Mouse (Mus musculus) kidney, postnatal 0 days (tissue): ENCODE data around the gene Cdkn1c. TPM values are rescaled to one million over a fixed set of nuclear protein-coding genes. Genes with fewer than 3 reads are reported as not detected.

Source experiments
- ATAC-seq: fragments of 200-750 bp; cut with Nextera tagmentation; replicated peaks from 2 replicates; pipeline ENCODE4 v1.8.0; 2017; ENCODE audit warnings: low read depth, moderate number of reproducible peaks, moderate TSS enrichment, moderate library complexity; ENCODE audit not compliant: low FRiP score
- DNase-seq: peaks from one replicate; pipeline ENCODE4 v3.0.0-alpha.2; 2016; ENCODE audit warnings: low spot score
- H3K27ac ChIP-seq: fragments of 300-500 bp; sonication (generic); 2 replicates; pipeline ENCODE4 v1.5.1; 2014; ENCODE audit warnings: mild to moderate bottlenecking
- H3K27me3 ChIP-seq: fragments of 300-500 bp; sonication (generic); 2 replicates; pipeline ENCODE4 v1.6.1; 2014; ENCODE audit warnings: low read length, mixed read lengths; ENCODE audit not compliant: insufficient read depth
- H3K36me3 ChIP-seq: fragments of 300-500 bp; sonication (generic); 2 replicates; pipeline ENCODE4 v1.6.1; 2014; ENCODE audit warnings: low read length, mixed read lengths; ENCODE audit not compliant: insufficient read depth
- H3K4me1 ChIP-seq: fragments of 300-500 bp; sonication (generic); replicated peaks from 2 replicates; pipeline ENCODE4 v1.6.1; 2014; ENCODE audit warnings: antibody characterized with exemption, low read length, mixed read lengths; ENCODE audit not compliant: insufficient read depth
- H3K4me2 ChIP-seq: fragments of 300-500 bp; sonication (generic); 2 replicates; pipeline ENCODE4 v1.6.1; 2014; ENCODE audit warnings: mild to moderate bottlenecking, low read length, moderate library complexity, mixed read lengths
- H3K4me3 ChIP-seq: fragments of 300-500 bp; sonication (generic); replicated peaks from 2 replicates; pipeline ENCODE4 v1.5.1; 2014; ENCODE audit warnings: low read depth, low read length
- H3K9ac ChIP-seq: fragments of 300-500 bp; sonication (generic); 2 replicates; pipeline ENCODE4 v1.6.1; 2014; ENCODE audit warnings: low read depth, low read length
- H3K9me3 ChIP-seq: fragments of 300-500 bp; sonication (generic); replicated peaks from 2 replicates; pipeline ENCODE4 v1.6.1; 2016; ENCODE audit warnings: low read length, inconsistent platforms, mixed read lengths
- CTCF ChIP-seq: IDR thresholded peaks from 2 replicates; pipeline ENCODE4 v1.5.1; 2016; ENCODE audit warnings: antibody characterized with exemption, low read depth, mild to moderate bottlenecking, moderate library complexity
- WGBS: fragments of 180-500 bp; shearing (Covaris S2); extraction: QIAGEN DNeasy Blood & Tissue Kit; methylation state at CpG from one replicate; pipeline ENCODE4 v1.1.7; 2014; 5-methylcytosine and 5-hydroxymethylcytosine counted together
- polyA plus RNA-seq: library from polyadenylated mRNA; unstranded; fragments of >200 nt; fragmentation: Nextera tagmentation; extraction: Ambion mirVana; gene quantifications from 2 replicates; pipeline ENCODE4 v1.2.1, GENCODE M21; 2015

Cdkn1c gene
- polyA plus RNA-seq, 1 experiment from 2014 or later: 594 TPM

DNA sequence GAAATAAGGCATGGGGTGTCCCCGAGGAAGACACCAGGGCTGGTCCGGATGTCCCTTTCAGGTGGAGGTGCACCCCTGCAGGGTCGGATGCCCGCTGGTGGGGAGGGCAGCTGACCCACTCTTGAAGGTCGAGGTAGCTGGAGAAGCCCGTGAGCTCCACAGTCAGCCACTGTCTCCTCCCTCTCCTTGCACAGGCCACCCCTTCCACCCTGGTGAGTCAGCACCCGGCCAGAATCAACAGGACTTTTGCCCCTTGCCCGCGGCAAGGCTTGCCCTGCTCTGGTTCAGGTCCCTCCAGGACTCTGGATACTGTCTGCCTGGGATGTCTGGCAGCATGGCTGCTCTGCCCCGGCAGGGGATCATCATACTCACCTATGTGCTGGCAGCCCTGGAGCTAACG, 15.0 kb upstream of the Cdkn1c start:
- Histone ChIP-seq H3K27me3 (no peaks in the 10 kb centered on the region), H3K4me1 (no peaks in the 10 kb centered on the region), H3K9me3 (no peaks in the 10 kb centered on the region), H3K9ac (no peak overlapping the region), H3K4me2 (no peak overlapping the region), H3K4me3 (no peak overlapping the region), H3K36me3 (no peaks in the 10 kb centered on the region), H3K27ac (peak overlapping the region; percentile 50; the same call in 1 of the 2 replicates)
- WGBS: 57% methylated on average over 11 of the region's 11 CpGs
- TF ChIP-seq CTCF: no peak
- ATAC-seq: peak; percentile 72
- no peak for DNase-seq

DNA sequence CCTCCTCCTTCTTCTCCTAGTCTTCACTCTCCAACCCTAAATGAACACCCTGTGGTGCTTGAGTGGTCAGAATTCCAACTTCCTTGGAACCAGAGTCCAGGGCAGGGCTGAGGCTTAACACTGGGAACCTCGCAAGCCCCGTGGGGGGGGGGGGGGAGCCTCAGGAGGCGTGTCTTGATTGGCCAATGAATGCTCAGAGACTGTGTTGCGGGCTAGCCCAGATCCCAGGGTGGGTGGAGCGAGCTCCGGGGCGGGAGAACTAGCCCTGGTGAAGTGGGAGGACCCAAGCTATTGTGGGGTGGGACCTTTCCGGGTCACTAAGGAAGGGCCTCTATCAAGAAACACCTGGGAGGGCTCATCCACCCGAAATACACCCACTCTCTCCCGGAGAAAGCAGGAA, 14.0 kb upstream of the Cdkn1c start:
- Histone ChIP-seq H3K27ac (no peak overlapping the region), H3K9ac (no peak overlapping the region), H3K4me1 (no peaks in the 10 kb centered on the region), H3K27me3 (no peaks in the 10 kb centered on the region), H3K36me3 (no peaks in the 10 kb centered on the region), H3K4me3 (no peak overlapping the region), H3K9me3 (no peaks in the 10 kb centered on the region), H3K4me2 (no peak overlapping the region)
- TF ChIP-seq CTCF: no peak
- ATAC-seq (peak; percentile 48), DNase-seq (no peak)
- WGBS: 37% methylated on average over 10 of the region's 10 CpGs

DNA sequence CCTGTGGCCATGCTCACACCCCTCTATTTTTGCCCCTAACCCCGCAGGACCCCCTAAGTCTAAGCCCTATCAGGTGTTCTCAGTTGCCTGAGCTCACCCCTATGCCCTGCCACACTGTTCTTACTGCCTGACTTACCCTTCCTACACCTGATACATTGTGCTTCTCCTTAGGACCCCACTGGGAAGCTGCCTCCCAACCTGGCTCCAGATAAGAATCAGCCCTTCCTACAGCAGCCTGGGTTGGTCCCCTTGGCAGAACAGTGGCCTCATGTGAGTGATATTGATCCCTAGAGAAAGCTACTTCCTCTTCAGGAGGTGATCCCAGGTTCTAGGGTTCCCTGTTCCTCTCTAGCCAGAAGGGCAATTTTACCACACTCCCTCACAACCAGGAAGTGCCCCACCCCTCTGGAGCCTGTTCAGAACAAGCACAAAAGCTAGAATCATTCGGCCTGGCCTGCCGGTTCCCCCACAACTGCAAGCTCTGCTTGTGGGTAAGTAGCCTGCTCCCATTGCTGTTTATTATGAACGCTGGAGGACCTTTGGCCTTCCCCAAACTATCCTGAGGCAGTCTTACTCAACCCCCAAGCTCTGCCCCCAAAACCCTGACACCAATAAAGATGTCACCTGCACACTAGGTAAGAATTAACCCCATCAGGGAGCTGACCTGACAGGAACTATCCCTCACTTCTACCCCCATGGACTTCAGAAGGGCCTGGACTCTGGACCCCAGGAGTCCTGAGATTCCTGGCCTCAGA, 12.7 kb upstream of the Cdkn1c start, which contains the start of gene Slc22a18:
Gene Slc22a18, plus strand, starts transcription at position 390 of the 755 bp plus-strand sequence.
- DNase-seq: peak; percentile 63
- Histone ChIP-seq H3K36me3 (no peaks in the 10 kb centered on the region), H3K9ac (no peak within 1 kb of the TSS; the same call in 1 of the 2 replicates), H3K27me3 (no peaks in the 10 kb centered on the region), H3K4me3 (no peak within 1 kb of the TSS), H3K9me3 (no peaks in the 10 kb centered on the region), H3K4me1 (no peaks in the 10 kb centered on the region), H3K4me2 (peak within 1 kb of the TSS; percentile 24; the same call in 1 of the 2 replicates), H3K27ac (peak within 1 kb of the TSS; percentile 20; the same call in 1 of the 2 replicates)
- TF ChIP-seq CTCF: no peak
- WGBS: 25% methylated on average over 4 of the region's 4 CpGs
- ATAC-seq: peak; percentile 33; the same call in 1 of the 2 replicates

DNA sequence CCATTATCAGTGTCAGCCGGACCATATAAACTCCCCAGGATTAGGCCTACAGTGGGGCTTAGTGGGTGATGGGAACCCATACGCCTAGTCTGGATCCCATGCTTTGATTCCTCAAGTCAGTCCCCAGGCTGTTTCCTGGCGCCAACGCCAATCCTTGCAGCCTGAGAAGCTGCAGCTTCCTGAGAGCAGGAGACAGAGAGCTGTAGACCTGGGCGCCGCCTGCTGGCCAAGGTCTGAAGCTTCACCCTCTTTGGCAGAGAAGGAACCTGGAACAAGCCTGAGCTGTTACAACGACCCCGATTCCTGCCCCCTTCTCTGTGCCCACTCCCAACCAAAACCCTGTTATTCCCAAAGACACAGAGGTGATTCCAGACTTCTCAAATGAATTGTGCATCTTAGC, 9.1 kb upstream of the Cdkn1c start:
- Histone ChIP-seq H3K27me3 (no peaks in the 10 kb centered on the region), H3K36me3 (no peaks in the 10 kb centered on the region), H3K9ac (no peak overlapping the region), H3K4me2 (no peak overlapping the region), H3K9me3 (no peaks in the 10 kb centered on the region), H3K4me1 (no peaks in the 10 kb centered on the region), H3K27ac (no peak overlapping the region), H3K4me3 (no peak overlapping the region)
- peak; percentile 90 for TF ChIP-seq CTCF
- ATAC-seq (no peak), DNase-seq (peak; percentile 90)
- 12% methylated on average over 8 of the region's 8 CpGs for WGBS

DNA sequence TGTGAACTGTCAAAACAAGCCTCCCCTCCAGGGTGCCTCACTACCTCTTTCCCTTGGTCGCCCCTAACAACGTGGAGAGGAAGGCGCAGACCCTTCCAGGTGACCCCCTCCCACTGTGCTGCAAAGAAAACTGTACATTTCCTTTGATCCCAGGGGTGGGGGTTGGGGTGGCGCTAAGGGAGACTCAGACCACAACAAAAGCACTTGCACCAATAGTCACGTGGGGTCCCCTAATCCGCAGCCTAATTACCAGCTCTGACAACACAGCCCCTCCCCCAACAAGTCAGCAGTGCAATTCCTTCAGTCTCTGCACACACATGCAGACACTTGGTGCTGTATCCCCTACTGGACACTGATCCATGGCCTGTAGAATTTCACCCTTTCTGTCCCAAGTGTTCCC, 6.9 kb upstream of the Cdkn1c start:
- Histone ChIP-seq H3K27ac (no peak overlapping the region), H3K4me1 (no peaks in the 10 kb centered on the region), H3K4me2 (no peak overlapping the region), H3K9me3 (no peaks in the 10 kb centered on the region), H3K36me3 (no peaks in the 10 kb centered on the region), H3K4me3 (no peak overlapping the region), H3K9ac (no peak overlapping the region), H3K27me3 (no peaks in the 10 kb centered on the region)
- no peak for TF ChIP-seq CTCF
- no peak for DNase-seq
- WGBS: 26% methylated on average over 6 of the region's 6 CpGs
- no peak for ATAC-seq

DNA sequence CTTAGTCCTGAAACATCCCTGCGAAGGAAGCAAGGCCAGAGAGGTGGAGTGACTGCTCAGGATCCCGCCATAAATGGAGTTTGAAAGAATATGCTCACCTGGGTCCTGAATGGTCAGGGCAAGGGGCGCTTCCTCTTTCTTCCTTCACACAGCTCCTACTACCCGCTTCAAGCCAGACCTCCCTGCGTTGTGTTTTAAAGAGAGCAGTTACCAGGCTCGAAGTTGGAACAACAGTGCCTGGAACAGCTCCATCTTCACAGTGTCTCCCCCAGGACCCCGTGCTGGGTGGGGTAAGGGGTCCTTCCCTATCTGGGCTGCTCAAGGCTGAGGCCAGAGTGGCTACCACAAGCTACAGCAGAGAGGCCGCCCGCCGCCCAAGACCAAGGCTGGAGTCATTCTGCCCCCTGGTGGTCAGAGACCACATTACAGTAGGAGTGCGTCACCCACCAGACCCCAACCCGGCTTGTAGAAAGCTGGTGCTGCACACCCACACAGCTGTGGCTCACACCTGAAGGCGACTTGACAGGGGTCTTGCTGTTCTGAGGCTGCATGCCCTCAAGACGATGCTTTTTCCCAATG, 5.3 kb upstream of the Cdkn1c start:
- Histone ChIP-seq H3K4me2 (no peak overlapping the region), H3K36me3 (no peaks in the 10 kb centered on the region), H3K27me3 (no peaks in the 10 kb centered on the region), H3K4me3 (no peak overlapping the region), H3K9ac (no peak overlapping the region), H3K27ac (no peak overlapping the region), H3K9me3 (no peaks in the 10 kb centered on the region), H3K4me1 (no peaks in the 10 kb centered on the region)
- peak; percentile 86 for DNase-seq
- TF ChIP-seq CTCF: peak; percentile 98
- WGBS: 44% methylated on average over 14 of the region's 14 CpGs
- ATAC-seq: peak; percentile 18; the same call in 1 of the 2 replicates
